Mouse (Mus musculus): ENCODE measurements at regions not wholly inside any gene's neighbourhood (a gene's known extent, or its start where the extent isn't known, plus 50 kb on each side); places are given as distances from the start of the nearest gene placed in this dataset.

- TF ChIP-seq CTCF (IDR thresholded peaks at IDR 0.05; ENCODE audit: low read depth), result no peak
- TF ChIP-seq EP300 (IDR thresholded peaks at IDR 0.05; ENCODE audit: low read depth), result no peak
Measured at GRCm38 (mm10) chr15:59230536-59230935, 341.4 kb downstream of the Gm49356 start.
